Mouse (Mus musculus) C2C12 (cell line): Measurements from ENCODE around the gene Ackr3.

Experiments used
- CEBPB ChIP-seq: IDR thresholded peaks from one replicate; pipeline ENCODE4 v1.6.1; 2011; ENCODE audit warnings: low read depth, mild to moderate bottlenecking, control low read depth, moderate library complexity
- CTCF ChIP-seq: IDR thresholded peaks from one replicate; pipeline ENCODE4 v1.5.1; 2011; ENCODE audit not compliant: control insufficient read depth, insufficient read depth, insufficient read length
- FOSL1 ChIP-seq: IDR thresholded peaks from one replicate; pipeline ENCODE4 v1.8.0; 2011; ENCODE audit warnings: mild to moderate bottlenecking, low read length; ENCODE audit not compliant: poor library complexity, insufficient read depth, severe bottlenecking
- MAX ChIP-seq: IDR thresholded peaks from one replicate; pipeline ENCODE4 v1.6.1; 2011; ENCODE audit warnings: mild to moderate bottlenecking, control low read depth
- MYOD1 ChIP-seq: IDR thresholded peaks from one replicate; pipeline ENCODE4 v1.6.1; 2011; ENCODE audit warnings: low read depth; ENCODE audit not compliant: control insufficient read depth, insufficient read length
- MYOG ChIP-seq: IDR thresholded peaks from one replicate; pipeline ENCODE4 v1.6.1; 2011; ENCODE audit not compliant: control insufficient read depth, insufficient read length; ENCODE audit errors: extremely low read depth
- USF1 ChIP-seq: IDR thresholded peaks from one replicate; pipeline ENCODE4 v1.6.1; 2011; ENCODE audit warnings: low read depth, mild to moderate bottlenecking, control low read depth, moderate library complexity

GRCm38 (mm10) chr1:90201246-90201645 lies 2.5 kb upstream of the Ackr3 start:
- TF ChIP-seq CTCF (no peak), MAX (no peak), FOSL1 (no peak), MYOG (no peak), USF1 (no peak), MYOD1 (no peak), CEBPB (no peak)
